Mouse (Mus musculus) brain, embryonic 14.5 days (tissue): ENCODE measurements around the gene Brms1. TPM values are rescaled to one million over a fixed set of nuclear protein-coding genes. Genes with fewer than 3 reads are reported as not detected.
A peak's percentile ranks its signal among the peaks of the same experiment; 100 is the strongest.

Source experiments
- DNase-seq: peaks from one replicate; pipeline ENCODE4 v3.0.0-alpha.2; 2011; ENCODE audit warnings: low read depth
- CTCF ChIP-seq: fragments of 200-500 bp; IDR thresholded peaks from 2 replicates; pipeline ENCODE4 v1.5.1; 2012; ENCODE audit warnings: inconsistent platforms, mild to moderate bottlenecking, moderate library complexity, borderline replicate concordance; ENCODE audit not compliant: insufficient read depth, insufficient read length; ENCODE audit errors: extremely low read depth
- POLR2A ChIP-seq: fragments of 200-500 bp; IDR thresholded peaks from 2 replicates; pipeline ENCODE4 v1.6.1; 2012; ENCODE audit warnings: mild to moderate bottlenecking, inconsistent platforms, borderline replicate concordance; ENCODE audit not compliant: poor library complexity, insufficient read depth, insufficient read length, severe bottlenecking; ENCODE audit errors: extremely low read depth
- polyA plus RNA-seq: library from polyadenylated mRNA; depleted of rRNA; stranded (reverse); fragments of >200 nt; gene quantifications from 2 replicates; pipeline ENCODE4 v1.2.3, GENCODE M21; 2012

The Brms1 gene
- polyA plus RNA-seq, 1 experiment: 32.9 TPM

DNA sequence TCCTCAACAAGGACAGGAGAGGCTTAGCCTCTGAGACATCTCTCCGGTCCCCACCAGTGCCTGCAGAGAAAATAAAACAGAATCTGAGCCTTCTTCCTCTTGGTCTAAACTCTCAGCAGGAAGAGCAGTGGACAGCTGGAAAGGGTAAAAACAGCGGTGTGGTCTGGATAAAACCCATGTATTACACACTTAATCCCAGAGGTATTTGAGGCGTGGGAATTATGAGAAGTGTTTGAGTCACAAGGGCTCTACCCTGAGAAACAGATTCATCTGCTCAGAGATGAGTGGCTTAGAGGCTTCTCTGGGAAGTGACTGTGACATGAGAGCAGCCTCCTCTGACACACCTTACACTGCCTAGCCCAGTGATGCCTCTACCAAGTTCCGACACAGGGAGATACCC is 23.5 kb upstream of the Brms1 start:
- DNase-seq: no peak
- no peak for TF ChIP-seq POLR2A
- TF ChIP-seq CTCF: no peak

- no peak for DNase-seq
- TF ChIP-seq POLR2A: no peak
These were observed 23.0 kb upstream of the Brms1 start for GRCm38 (mm10) chr19:5018191-5018590.

DNA sequence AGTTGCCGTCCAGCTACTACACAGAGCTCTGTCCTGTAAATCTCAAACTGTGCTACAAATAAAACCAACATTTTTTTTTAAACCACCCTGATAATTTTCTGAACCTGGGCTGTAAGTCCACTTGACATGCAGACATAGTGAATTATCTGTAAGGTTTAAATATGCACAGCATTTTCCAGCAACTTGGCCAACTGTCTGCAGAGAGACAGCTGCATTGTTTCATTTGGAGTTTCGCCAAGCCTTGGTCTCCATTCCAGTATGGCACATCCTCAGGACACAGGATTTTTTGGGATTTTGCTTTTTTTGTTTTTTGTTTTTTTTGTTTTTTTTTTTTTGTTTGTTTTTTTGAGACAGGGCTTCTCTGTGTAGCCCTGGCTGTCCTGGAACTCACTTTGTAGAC is 19.7 kb upstream of the Brms1 start:
- peak; percentile 49 for DNase-seq
- no peak for TF ChIP-seq POLR2A
- no peak for TF ChIP-seq CTCF

DNA sequence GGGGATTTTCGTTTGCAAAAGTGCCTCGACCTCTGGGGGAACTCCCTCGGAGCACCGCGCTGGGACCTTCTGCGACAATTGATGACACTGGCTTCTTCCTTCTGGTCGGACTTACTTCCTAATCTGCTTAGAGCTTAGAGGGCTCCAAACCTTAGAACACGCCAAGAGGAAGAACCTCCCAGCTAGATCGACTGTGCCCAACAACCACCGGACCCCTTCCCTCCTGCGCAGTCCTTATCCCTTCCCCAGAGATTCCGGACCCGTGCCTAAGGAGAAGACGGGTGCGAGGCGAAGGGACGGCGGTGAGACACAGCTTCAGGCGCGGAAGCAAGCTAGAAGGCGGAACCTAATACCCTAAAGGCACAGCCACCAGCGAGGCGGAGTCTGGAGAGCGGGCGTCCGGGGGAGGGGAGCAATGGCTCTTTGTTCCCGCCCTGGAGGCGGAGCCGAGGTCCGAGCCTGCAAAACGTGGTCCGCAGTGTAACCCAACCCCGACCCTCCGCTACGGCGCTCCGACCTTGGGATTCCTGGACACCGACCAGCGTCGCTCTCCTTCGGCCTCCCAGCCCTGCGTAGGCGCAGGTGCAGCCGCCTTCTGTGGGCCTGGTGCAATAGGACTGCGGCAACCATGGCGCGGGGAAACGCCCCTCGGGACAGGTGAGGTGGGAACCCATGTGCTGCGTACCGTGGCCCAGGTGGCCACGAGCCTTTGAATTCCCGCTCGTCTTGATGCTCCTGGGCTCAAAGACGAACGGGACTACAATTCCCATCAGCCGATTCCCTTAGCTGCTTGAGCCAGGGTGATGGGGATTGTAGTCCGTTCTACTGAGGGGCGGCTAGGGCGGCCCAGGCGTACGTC is 17.3 kb upstream of the Brms1 start, which contains the start of gene Slc29a2:
TSS of gene Slc29a2 (plus strand) at position 240 of the 859 bp plus-strand sequence.
- peak; percentile 95 for DNase-seq
- TF ChIP-seq CTCF (no peak), POLR2A (peak; percentile 59; the same call in 1 of the 2 replicates)

DNA sequence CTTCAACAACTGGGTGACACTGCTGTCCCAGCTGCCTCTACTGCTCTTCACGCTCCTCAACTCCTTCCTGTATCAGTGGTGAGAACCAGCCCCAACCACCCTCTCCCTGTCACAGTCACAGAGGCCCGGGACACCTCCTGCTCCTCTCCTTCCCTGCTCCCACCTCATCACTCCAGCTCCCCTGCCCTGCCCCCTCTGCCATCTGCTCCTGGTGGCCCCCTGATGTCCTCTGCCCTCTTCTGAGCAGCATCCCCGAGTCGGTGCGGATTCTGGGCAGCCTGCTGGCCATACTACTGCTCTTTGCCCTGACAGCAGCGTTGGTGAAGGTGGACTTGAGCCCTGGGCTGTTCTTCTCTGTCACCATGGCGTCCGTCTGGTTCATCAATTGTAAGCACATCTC is 15.0 kb upstream of the Brms1 start:
- TF ChIP-seq CTCF (no peak), POLR2A (no peak)
- no peak for DNase-seq

DNA sequence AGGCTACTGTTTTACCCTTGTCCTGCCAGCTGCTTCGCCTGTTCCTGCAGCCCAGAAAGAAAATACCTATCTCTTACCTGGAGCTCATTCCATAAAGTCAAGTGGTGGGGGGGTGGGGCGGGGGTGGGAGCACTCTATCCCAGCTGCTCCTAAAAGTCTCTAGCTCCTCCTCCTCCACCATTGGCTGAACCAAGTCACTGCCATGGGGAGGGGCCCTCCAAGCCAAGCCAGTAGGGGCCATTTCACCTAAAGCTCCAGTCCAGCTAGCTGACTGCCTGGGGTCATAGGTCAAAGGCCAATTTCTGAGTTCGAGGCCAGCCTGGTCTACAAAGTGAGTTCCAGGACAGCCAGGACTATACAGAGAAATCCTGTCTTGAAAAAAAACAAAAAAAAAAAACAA is 8.5 kb upstream of the Brms1 start:
- TF ChIP-seq CTCF (no peak), POLR2A (no peak)
- no peak for DNase-seq

- no peak for TF ChIP-seq POLR2A
- no peak for TF ChIP-seq CTCF
- DNase-seq: no peak
These were observed 4.6 kb upstream of the Brms1 start for GRCm38 (mm10) chr19:5036577-5036976.

GRCm38 (mm10) chr19:5037678-5038571 is 3.2 kb upstream of the Brms1 start:
- TF ChIP-seq CTCF: no peak
- TF ChIP-seq POLR2A: no peak
- DNase-seq: peak; percentile 93

DNA sequence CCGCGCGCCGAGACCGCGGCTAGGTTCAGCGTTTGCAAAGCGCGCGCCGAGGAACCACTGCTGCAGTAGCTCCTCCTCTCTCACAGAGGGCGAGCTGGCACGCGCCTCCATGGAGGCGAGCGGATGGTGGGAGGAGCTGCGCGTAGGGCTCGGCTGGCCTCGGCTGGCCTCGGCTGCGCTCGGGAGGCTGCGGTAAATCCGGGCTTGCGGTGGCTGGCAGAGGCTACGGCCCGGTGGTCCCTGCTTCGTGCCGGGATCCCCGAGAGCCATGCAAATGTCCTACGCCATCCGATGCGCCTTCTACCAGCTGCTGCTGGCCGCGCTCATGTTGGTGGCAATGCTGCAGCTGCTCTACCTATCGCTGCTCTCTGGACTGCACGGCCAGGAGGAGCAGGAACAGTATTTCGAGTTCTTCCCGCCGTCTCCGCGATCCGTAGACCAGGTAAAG is 2.4 kb upstream of the Brms1 start, which contains the start of the genes B4gat1 and AC124502.3:
TSS of gene B4gat1 (plus strand) at position 118 of the 448 bp plus-strand sequence.
TSS of gene AC124502.3 (plus strand) at position 183 of the 448 bp plus-strand sequence.
- peak; percentile 74 for TF ChIP-seq POLR2A
- TF ChIP-seq CTCF: no peak
- DNase-seq: peak; percentile 98

DNA sequence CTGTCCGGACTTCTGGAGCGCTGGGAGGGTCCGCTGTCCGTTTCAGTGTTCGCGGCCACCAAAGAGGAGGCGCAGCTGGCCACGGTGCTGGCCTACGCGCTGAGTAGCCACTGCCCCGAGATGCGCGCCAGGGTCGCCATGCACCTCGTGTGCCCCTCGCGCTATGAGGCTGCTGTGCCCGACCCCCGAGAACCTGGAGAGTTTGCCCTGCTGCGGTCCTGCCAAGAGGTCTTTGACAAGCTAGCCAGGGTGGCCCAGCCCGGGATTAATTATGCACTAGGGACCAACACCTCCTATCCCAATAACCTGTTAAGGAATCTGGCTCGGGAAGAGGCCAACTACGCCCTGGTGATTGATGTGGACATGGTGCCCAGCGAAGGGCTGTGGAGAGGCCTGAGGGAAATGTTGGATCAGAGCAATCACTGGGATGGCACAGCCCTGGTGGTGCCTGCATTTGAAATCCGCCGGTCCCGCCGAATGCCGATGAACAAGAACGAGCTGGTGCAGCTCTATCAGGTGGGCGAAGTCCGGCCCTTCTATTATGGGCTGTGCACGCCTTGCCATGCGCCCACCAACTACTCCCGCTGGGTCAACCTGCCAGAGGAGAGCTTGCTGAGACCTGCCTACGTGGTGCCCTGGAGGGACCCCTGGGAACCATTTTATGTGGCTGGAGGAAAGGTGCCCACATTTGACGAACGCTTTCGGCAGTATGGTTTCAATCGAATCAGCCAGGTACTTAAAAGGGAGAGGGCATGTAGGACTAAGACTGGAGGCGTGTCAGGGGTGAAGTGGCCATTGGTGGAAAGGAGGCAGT is 1.6 kb upstream of the Brms1 start:
- TF ChIP-seq CTCF (no peak), POLR2A (no peak)
- DNase-seq: no peak
